Mouse (Mus musculus) thymus, adult 18-20 months (tissue): ENCODE data around the gene Epn1.
"Not testable (repeated sequence)": the region's sequence is repeated elsewhere in the genome, so short reads cannot be mapped to it uniquely, and the experiment has no call there.

Source experiments
- DNase-seq, 2 experiments: peaks; one replicate each; pipeline ENCODE4 v3.0.0; 2022; ENCODE audit warnings: mixed read lengths in 2 of 2

Gene Epn1

DNA sequence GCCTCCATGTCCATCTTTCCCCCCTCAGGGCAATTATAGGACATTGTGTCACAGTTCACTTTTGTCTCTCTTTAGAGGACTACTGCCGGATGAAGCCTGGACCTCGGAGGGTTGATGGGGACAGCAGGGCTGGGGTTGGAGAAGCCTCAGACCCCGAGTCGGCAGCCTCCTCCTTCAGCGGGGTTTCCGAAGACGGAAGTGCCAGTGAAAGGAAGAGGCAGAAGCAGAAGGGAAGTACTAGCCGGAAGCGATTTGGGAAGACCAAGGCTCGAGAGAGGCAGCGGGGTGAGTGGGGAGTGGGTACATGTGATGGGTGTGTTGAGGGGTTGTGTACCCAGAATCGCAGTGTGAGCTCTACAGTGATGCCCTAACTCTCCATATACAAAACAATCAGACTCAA is 20.6 kb upstream of the Epn1 start:
- no peak for DNase-seq

DNA sequence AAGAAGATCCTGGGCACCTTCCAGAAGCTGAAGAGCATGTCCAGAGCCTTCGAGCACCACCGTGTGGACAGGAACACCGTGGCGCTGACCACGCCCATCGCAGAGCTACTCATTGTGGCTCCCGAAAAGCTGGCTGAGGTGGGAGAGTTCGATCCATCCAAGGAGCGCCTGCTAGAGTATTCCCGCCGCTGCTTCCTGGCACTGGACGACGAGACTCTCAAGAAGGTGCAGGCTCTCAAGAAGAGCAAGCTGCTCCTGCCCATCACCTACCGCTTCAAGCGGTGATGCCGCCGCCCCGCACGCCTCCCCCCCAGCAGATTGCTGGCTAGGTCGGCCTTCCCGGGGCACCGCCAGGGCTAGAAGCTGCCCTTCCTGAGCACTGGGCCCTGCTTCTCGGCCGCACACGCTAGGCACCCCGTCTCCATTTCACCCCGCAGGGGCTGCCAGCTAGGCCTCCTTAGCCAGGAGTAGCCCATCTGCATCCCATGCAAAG is 19.8 kb upstream of the Epn1 start:
- DNase-seq: peak; percentile 56 to 67

DNA sequence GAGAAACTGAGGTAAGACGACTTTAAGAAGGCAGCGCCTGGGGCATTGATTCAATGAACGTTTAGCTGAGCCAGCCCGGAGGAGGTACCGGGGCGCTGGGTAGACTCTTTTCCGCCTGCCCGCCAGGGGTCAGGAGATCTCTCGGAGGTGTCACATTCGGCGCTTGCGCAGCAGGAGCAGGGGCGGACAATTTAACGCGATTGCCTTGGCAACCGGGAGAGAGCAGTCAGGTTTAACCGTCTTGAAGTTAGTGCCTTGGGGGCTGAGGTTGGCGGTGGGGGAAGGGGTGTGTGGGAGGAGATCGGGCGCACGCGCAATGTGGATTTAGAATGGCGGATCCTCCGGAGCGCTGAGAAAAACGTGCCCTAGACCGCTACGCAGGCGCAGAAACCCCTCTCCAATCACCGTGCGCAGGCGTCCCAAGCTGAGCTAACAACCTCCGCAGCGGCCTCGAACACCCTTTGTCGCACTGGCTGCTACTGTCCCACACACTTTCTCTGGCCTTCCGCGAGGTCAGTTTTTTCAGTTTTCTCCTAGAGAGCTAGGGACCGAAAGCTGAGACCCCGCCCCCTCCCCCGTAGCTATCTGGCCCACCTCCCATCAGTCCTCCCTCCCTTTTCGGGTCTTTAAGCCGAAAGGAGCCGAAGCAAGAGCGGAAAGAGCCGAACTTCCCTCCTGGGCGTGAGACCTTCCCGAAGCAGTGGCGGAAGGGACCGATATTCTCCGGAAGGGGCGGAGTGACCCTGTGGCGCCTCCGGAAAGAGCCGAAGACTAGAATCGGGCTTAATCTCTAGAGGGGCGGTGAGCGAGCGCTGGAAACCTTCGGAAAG is 18.9 kb upstream of the Epn1 start:
- DNase-seq: peak; percentile 95 to 98

DNA sequence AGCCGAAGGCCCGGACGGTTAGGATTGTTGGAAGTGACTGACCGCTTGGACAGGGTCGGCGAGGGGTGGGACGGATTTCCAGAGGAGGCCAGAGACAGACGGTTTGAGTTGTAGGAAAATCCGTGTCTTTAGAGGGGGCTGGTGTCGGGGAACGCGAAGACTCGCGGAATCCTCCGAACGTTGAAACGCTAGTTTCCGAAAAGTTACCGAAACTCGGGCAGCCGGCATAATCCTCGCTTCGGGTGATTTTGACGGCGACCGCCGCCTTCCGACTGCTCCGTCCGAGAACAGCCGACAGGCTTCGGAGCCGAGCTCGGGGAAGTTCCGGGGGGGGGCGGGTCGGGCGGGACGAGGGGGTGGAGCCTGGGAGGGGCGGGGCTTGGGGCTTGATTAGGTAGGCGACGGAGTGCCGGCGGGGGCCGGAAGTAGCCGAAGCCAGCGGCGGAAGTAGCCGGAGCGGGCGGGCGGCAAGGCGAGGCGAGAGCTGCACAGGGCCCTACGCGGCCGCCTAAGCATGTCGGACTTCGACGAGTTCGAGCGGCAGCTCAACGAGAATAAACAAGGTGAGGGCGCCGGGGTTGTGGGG is 18.2 kb upstream of the Epn1 start, which contains the start of gene U2af2:
Gene U2af2 (plus strand): TSS at position 370 of the 586 bp plus-strand sequence.
- DNase-seq: peak; percentile 90 to 91

DNA sequence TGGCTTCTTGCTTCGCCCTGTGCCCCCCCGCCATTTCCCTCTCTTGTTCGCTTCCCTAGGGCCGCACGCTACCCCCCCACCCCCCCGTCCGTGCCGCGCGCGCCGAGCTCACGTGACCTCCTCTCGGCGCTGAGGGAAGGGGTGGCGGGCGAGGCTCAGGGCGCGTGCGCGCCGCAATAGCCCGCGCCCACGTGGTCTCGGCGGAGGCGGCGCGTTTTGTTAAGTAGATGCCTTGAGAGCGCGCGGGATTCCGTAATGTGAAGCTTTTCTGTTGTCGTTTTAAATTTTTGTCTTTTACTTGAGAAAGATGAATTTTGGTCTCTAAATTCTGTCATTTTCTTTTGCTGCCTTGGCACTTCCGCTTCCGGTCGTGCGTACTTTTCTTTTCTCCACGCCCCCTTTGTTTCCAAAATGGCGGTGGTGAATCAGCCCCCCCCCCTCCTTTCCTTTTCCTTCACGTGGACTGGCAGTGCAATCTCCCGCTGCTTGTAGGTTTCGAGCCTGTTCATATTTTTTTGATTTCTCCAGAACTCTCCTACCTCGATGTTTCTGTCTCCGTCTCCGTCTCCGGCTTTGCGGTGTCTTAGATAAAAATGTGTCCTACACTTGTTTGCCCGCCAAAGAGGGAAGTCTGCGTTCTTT is 17.6 kb upstream of the Epn1 start:
- peak in 1 of 2 experiments; percentile 63 for DNase-seq

DNA sequence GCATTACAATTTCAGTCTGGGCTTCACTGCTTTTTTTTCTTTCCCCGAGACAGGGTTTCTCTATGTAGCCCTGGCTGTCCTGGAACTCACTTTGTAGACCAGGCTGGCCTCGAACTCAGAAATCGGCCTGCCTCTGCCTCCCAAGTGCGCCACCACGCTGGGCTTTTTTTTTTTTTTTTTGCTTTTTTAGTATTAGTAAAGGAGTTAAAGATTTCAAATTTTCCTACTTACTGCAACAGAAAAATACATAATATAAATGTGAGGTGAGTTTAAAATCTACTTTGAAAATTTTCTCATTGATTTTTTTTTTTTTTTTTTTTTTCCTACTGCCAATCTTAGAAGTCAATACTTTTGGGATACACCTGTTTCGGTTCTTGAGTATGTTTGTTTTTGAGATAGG is 15.1 kb upstream of the Epn1 start:
- DNase-seq: no peak

DNA sequence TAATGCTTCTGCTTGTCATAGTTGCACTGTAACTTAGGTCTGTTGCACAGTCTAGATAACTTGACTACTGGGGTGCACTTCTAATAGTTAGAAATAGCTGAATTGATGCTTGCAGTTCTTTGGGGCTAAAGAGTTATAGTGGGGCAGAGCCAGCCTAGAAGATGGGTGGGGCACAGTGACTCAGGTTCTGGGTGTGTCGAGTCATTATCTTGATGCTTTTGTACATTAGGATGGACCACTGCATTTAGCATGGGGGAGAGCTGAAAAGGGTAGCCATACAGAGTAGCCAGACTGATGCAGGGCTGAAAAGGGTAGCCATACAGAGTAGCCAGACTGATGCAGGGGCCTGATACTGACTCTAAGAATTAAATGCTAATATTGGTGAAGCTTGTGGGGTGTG is 6.4 kb upstream of the Epn1 start:
- DNase-seq: no peak

DNA sequence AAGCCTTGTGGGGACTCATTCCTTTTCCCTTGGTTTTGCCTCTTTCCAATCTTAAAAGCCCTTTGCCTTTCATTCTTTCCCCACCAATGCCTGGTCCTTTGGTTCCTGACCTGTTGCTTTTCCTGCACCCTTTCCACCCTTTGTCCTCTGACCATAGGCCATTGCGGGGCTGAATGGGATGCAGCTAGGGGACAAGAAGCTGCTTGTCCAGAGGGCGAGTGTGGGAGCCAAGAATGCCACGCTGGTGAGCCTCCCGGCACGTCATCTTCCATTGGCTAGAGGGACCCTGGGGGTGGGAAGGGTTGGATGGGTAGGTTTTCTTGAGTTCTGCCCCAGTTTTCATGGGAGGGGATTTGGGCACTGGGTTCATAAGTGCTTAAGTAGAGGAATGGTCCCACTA is 5.1 kb upstream of the Epn1 start:
- DNase-seq: no peak

DNA sequence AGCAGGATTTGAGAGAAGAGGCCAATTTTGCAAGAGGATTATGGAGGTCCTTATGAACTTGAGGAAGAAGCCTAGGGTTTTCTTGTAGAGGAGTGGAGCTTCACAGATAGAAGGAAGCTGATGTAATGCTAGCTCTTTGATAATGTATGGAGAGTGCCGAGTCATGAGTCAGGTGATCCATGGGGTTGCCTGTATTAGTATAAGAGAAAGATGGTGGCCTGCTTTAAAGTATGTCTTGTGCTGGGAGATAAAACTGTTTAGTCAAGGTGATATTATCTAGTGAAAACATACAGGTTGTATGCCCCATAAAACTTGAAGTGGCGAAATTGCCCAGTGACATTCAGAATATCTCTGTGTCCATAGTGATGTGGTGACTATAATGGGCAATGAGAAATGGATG is 3.1 kb upstream of the Epn1 start:
- DNase-seq: no peak

DNA sequence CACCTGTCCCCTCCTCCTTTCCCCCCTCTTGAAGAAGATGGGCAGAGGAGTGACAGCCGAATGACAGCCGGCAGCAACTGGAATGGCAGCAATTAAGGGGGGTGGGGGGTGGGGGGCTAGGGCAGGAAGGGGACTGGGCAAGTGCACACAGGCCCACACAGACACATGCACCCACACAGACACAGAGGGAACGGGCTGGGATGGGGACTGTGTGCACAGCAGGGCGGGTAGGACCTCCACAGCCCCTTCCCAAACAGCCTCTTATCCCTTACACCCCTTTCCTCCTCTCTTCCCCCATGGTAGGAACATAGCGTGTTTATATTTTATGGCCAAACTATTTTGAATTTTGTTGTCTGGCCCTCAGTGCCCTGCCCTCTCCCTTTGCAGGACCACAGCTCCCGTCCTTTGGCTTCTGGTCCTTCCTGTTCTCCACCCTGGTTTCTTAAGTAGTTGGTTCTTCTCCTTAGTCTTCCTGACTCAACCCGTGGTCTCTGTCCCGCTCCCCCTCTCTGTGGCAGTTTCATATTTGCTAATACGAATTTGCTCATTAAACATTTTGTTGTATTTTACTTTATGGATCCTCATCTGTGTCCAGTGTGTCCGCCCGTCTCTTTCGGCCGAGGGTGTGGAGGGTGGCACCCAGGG is 548 bp upstream of the Epn1 start:
- DNase-seq: not testable (repeated sequence)

DNA sequence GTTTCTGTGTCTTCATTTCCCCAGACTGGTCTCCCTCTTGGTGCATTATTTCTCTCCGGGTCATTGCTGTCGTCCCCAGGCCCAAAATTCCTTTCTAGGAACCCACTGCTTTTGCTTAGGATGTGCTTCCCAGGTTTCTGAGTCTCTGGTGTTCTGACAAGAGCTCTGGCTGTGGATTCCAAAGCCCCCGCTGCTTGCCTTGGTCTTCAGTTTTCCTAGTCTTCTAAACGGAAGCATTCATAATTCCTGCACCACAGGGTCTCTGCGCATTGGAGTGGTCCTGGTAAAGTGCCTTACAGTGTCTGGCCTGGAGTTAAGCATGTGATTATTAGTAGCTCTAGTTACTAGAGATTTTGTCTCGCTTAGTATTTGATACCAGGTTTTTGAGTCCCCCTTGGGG is 780 bp downstream of the Epn1 start:
- no peak for DNase-seq

DNA sequence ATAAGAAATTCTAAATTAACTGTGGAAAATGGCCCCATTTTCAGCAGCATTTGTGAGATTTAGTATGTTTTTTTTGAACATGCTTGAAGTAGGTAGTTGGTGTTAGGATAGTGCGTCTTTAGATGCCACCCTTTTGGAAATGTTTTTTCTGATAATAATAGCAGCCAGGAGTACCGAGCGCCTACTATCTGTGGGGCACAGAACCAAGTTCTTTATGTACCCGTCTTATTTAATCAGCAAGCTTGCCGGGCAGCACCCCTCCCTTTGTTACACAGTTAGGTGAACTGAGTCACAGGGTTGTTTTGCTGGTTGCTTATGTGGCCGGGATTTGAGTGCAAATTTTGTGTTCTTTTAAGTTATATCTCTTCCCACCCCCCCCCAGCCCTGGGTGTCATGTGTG is 1.2 kb downstream of the Epn1 start:
- no peak for DNase-seq

DNA sequence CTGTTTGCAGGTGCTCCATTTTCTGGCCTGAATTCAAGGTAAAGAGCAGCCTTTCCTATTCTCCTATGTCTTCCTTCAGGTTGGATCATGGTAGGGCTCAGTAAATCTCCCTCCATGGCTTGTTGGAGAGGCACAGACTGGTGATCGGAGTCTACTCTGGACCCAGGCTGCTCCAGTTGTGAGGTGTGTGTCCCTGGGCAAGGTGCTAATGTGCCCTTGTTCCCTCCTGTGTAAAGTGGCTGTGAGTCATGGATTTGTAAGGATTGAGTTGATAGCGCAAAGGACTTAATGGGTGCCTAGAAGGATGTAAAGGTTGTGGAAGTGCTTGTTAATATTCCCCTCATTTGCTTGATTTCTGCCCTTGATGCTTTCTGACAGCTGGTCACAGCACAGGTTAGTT is 1.9 kb downstream of the Epn1 start:
- no peak for DNase-seq

DNA sequence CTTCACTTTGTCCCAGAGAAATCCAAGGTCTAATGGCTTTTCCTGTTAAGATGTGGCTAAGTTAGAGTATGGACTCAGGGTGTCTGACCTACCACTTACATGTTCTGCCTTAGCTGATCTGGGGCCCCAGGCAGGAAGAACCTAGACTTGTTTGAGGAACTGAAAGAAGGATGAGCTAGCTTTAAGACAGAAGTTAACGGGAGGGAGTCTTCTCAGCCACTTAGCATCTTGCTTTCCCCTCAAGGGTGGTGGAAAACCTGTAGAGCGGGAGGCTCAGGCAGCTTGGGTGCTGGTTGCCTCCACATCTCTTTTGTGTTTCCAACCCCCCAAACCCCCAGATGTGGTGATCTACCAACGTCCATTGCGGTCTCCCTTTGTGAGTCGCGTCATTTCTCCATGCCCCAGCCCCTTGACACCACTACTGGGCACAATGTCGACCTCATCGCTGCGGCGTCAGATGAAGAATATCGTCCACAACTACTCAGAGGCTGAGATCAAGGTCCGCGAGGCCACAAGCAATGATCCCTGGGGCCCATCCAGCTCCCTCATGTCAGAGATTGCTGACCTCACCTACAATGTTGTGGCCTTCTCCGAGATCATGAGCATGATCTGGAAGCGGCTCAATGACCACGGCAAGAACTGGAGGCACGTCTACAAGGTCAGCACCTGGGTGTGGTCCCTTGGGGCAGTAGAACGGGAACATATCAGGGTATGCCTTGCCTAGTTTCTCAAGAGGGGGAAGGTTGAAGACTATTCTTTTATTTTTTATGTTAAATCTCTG is 3.5 kb downstream of the Epn1 start:
- DNase-seq: no peak

DNA sequence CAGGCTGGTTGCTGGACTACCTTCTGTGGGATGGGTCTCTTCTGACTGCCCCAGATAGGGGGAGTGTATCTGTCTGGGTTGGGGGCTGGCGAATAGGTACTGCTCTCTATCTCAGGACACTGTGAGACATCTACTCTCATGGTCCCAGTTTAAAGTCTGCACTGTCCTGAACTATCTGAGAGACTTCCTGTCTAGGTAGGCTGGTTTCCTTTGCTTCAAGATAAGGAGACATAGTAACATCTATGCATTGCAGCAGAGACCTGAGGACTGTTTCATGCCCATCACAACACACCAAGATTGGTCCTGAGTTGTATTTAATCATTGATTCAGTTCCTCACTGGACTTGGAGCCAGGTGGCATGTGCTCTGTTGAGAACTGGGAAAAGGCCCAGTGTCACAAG is 5.5 kb downstream of the Epn1 start:
- no peak for DNase-seq

DNA sequence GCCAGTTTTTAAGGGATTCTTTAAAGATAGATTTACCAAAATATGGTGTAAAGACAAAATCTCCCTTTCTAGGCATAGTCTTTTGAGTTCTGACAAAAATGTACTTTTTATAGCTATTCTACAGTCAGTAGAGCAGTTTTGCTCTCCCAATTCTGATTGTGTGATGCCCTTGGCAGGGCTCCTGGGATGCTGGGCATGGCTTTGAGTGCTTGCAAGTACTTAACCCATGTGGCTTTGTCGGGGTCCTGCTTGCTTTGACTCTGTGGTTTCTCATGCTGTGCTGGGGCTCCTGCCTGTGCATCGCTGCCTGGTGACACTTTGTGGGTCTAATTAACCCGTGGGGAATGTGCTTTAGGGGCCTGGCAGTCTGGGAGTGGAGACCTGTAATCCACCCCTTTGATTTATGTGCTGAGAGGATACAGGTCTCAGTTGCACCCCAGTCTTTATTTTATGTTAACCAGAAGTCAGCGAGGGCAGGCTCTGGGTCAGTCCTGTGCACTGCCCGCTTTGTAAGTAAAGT is 6.9 kb downstream of the Epn1 start:
- DNase-seq: no peak

DNA sequence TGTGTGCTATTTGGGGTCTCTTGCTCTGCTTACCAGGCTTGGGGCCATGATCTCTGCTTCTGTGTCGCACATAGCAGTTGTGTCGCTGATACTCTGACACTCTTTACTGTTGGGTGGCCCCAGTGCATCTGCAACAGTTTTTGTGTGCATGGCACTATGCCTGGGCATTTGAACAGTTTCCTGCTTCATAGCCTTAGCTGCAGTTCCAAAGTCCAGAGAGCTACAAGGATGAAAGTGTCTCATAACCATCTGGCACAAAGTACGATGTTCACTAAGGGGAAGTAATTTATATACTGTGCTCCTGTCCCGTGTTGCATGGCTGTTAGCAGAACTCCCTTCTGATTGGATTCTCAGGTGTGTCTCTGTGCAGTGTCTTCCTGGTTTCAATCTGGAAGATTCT is 7.9 kb downstream of the Epn1 start:
- no peak for DNase-seq

DNA sequence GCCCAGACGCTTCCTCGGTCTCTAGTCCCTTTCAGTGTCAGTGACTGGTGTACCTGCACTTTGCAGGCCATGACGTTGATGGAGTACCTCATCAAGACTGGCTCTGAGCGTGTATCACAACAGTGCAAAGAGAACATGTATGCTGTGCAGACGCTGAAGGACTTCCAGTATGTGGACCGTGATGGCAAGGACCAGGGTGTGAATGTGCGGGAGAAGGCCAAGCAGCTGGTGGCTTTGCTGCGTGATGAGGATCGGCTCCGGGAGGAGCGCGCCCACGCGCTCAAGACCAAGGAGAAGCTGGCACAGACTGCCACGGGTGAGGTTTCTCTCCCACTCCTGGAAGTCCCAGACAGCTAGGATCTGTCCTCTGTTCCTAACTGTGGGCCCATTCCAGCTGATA is 9.8 kb downstream of the Epn1 start:
- no peak for DNase-seq

DNA sequence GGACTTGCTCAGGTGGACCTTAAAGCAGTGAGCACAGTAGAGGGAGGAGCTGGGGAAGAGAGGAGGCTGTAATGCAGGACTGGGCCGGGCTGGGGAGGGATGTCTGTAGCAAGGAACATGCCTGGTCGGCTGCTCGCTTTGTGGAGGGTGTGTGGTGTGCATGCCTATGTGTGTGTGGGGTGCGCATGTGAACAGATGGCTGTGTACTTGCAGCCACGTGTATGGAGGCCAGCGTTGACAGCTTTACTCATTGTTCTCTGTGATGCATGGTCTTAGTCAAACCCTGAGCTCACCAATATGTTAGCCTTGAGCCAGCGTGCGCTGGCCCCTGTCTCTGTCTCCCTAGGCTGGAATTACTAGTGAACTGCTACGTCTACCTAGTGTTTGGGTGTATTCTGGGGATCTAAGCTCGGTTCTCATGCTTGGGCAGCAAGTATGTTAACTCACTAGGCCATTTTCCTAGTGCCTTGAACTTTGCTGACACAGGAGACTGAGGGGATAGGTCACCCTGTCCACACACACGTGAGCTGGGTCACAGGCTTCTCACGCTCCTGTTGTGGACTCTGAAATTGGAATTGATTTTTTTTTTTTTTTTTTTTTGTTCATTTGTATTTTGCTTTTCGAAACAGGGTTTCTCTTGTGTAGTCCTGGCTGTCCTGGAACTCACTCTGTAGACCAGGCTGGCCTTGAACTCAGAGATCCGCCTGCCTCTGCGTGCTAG is 11.1 kb downstream of the Epn1 start:
- DNase-seq: no peak

DNA sequence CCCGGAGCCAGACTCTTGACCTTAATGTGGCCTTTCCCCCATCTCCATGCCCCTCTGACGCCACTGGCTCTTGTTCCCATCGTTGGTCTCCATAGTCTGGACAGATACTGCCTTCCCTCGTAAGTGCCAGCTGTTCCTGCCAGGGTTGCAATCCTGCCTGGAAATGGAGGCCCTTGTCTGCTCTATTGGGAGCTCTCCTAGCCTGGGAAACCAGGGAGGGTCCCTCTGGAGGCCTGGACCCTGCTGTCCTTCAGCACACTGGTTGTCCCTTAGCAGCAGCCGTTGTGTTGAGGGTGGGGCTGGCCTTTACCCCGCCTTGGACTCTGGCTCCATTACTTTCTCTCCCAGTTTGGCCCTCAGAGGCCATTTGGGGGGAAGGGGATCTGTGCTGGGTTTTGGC is 12.3 kb downstream of the Epn1 start:
- DNase-seq: no peak

DNA sequence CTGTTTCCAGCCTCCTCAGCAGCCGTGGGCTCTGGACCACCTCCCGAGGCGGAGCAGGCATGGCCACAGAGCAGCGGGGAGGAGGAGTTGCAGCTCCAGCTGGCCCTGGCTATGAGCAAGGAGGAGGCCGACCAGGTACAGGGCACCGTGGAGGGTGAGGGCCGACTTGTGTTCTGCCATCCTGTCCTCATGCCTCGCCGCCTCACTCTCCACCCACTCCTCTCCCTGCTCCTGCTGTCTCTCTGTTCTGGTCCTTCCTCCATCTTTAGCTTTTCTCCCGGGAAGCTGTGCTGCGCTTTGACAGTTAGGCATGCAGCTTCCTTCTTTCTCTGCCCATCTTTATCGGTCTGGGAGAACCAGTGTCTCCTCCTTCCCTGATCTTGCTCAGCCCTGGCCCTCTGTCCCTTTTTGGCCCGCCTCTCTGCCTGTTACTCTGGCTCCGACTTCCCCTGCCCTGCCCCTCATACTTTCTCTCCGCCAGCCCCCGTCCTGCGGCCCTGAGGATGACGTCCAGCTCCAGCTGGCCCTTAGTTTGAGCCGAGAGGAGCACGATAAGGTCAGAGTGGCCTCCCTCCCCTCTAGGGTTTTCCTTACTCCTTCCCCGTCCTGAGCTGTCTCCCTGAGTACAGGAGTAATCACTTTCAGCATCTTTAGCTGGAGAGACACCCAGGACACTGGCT is 12.9 kb downstream of the Epn1 start:
- DNase-seq: no peak
